Mouse (Mus musculus) left cerebral cortex, adult 2 months (tissue): Measurements from ENCODE around the gene Fcnb. TPM values are rescaled to one million over a fixed set of nuclear protein-coding genes. Genes with fewer than 3 reads are reported as not detected.
A peak's percentile ranks its signal among the peaks of the same experiment; 100 is the strongest.

ENCODE experiments used
- DNase-seq, 2 experiments: peaks; one replicate each; pipeline ENCODE4 v3.0.0; 2021 to 2022; ENCODE audit warnings: low spot score in 2 of 2, mixed read lengths in 1 of 2; ENCODE audit errors: extremely low spot score in 1 of 2
- H3K27ac ChIP-seq: fragments of 200-600 bp; 2 replicates; pipeline ENCODE4 v1.8.1; 2022
- H3K4me3 ChIP-seq: fragments of 200-600 bp; 2 replicates; pipeline ENCODE4 v1.8.1; 2022
- CTCF ChIP-seq: fragments of 200-600 bp; IDR thresholded peaks from 2 replicates; pipeline ENCODE4 v1.8.1; 2022; ENCODE audit warnings: antibody characterized with exemption, mild to moderate bottlenecking, moderate library complexity
- intact Hi-C: fragments of 180-260 bp; cut with DNase I; formaldehyde crosslinking; loops from one replicate; pipeline ENCODE4 v1.15.1; 2025
- long read RNA-seq, 2 experiments: library from polyadenylated mRNA; stranded (forward); transcript quantifications; one replicate each; pipeline ENCODE4 v2.0.0; 2021; ENCODE audit warnings: borderline mapping rate in 2 of 2
- total RNA-seq, 2 experiments: library from RNA; stranded (reverse); gene quantifications; 2 replicates each; pipeline ENCODE4 v1.2.3; 2021

Fcnb gene
- not detected for total RNA-seq
- long read RNA-seq, experiment 1: 0 reads
- long read RNA-seq, experiment 2: 0 reads

DNA sequence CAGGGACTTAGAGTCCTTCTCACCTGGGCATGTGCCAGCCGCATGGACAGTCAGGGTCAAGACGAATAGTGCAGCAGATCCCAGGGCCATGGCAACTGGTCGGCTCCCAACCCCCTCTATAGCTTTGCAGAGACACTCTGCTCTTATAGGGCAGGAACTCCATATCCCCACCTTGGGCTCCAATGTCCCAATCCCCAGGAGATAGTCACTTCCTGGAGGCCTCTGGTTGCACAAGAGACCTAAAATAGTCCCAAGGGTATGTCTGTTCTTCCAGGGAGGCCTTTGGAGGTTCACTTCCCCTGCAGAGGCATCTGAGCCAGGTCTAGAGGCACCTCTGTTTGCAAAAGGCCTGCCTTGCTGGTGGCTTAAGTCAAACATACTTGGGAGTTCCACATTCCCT lies at the start of gene Fcnb:
Gene Fcnb, minus strand, starts transcription at position 118 of the 400 bp plus-strand sequence.
- TF ChIP-seq CTCF: no peak
- H3K27ac ChIP-seq: no peak within 1 kb of the TSS
- no peak for DNase-seq
- intact Hi-C loops: no loop called here
- no peak within 1 kb of the TSS for H3K4me3 ChIP-seq

DNA sequence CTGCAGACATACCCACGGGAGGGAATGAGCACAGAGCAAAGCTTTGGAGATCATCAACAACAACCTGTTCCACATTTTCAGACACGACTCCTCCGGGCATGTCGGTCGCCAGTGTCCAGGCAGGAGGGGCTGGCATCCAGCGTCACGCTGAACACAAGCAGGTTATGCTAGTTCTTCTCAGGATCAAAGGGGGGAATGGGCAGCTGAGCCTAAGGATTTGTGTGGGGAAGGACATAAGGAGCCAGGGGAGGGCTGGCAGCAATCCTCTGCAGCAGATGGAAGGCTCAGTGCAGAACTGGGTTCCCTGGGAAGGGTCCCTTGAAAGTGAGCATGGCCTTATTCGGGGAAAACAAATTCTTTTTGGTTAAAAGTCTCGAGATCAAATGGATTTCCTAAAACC lies 49.1 kb upstream of the Fcnb start:
- Histone ChIP-seq H3K27ac (no peak overlapping the region), H3K4me3 (no peak overlapping the region)
- no peak for DNase-seq
- intact Hi-C loops: no loop called here
- no peak for TF ChIP-seq CTCF

DNA sequence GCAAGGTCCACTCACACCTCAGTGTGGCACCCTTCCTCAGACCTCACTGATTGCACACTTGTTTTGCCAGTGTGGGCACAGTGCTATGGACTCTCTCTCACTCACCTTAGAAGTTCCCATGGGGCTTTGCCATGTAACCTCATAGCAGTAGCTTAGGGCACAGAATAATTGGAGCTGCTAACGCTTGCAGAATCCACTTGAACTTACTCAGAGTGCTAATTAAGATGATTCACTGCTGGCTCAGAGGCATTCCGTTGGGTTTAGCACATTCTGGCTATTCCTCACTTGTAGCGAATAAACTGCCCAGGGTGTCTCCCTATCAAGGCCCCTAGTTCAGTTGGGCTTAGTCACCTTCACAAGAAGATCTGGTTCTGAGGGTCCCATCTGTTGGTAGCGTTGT lies 47.4 kb upstream of the Fcnb start:
- no peak for TF ChIP-seq CTCF
- intact Hi-C loops: no loop called here
- no peak for DNase-seq
- H3K4me3 ChIP-seq: no peak overlapping the region
- H3K27ac ChIP-seq: no peak overlapping the region

DNA sequence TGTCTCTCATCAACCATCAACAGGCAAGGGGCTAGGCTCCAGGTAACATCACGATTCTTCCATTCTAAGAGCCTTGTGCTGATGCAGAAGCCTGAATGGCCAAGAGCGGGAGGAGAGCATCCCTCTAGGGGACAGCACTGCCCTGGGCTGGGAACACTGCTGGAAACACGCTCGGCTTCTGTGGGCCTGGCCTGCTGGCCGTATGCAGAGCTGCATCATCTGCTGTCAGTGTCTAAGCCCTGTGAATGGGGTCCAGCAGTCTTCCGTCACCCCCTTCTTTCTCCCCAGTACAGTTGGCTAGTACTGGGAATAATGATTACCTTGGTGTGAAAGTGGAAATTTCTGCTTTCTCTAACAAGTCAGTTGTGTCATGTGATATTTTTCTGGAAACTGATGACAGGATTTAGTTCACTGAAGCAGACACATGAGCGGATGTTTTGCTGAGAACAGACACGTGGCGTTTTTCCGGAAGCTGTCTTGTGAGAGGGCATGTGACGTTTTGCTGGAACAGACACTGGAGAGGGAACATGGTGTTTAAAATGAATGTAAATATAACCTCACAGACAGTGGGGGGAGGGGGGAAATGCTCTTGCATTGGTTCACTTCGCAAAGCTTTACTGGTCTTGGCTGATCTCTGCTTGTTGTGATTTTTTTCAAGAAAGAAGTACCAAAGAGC lies 42.2 kb upstream of the Fcnb start:
- Histone ChIP-seq H3K4me3 (no peak overlapping the region), H3K27ac (no peak overlapping the region)
- TF ChIP-seq CTCF: no peak; the same call in 1 of the 2 replicates
- intact Hi-C loops: no loop called here
- no peak for DNase-seq

DNA sequence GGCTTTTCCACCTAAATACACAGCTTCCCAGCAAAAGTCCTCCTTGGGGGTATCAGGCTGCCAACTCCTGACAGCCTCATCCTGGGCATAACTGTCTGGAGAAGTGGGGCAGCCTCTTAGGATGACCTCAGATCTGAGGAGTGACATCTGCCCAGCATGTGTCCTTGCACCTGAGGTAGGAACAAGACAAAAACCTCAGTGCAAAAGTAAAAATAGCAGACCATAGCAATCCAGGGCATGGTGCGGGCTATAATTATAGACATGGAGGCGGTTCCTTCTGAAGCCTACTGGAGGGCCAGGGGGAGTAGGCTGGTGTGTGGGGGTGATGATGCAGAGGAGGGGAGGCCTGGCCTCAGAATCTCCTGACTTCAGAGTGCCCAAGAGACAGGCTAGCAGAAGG lies 39.2 kb upstream of the Fcnb start:
- no peak for TF ChIP-seq CTCF
- no peak overlapping the region for H3K4me3 ChIP-seq
- intact Hi-C loops: loop anchor here (2.0 to 5.0 kb wide), 2 partner anchors 55 to 68 kb away; partner anchors contain the start of gene Olfm1
- peak overlapping the region; percentile 67 for H3K27ac ChIP-seq
- peak in 1 of 2 experiments; percentile 28 for DNase-seq

DNA sequence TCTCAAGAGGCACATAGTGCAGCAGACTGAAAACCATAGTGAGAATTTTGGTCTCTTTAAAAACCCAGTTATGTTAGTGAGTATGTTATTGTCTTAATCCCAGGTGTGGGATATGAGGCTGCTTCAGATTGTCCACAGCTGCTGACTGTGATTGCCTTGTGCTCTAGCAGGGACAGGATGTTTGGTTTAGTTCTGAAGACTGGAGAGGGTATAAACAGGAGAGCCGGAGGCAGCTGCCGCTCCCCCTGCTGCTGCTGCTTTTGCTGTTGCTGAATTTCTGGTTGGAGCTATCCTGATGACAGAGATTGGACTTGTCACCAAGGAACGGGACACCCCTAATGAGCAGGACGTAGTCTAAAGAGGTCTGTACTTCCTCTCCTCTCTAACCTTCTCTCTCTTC lies 36.6 kb upstream of the Fcnb start:
- Histone ChIP-seq H3K27ac (no peak overlapping the region), H3K4me3 (no peak overlapping the region)
- no peak for TF ChIP-seq CTCF
- DNase-seq: no peak
- intact Hi-C loops: loop anchor here (5.0 kb wide), 1 partner anchor 71 kb away; the partner anchor contains the start of gene Olfm1

DNA sequence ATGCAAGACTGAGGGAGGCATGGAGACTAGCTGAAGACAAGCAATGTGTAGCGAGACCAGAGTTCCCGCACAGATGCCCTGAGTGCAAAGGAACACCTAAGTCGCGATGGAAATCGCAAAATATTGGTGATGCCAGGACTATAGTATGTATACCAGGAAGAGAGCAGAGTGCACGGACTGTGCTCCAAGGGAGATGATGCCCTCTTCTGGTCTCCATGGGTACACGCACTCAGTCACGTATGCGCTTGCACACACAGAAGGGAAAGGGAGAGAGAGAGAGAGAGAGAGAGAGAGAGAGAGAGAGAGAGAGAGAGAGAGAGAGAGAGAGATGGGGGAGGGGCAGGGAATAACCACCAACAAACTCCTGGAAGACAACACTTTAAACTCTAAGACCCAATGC lies 35.7 kb upstream of the Fcnb start:
- no peak overlapping the region for H3K27ac ChIP-seq
- intact Hi-C loops: loop anchor here (5.0 kb wide), 1 partner anchor 72 kb away; the partner anchor contains the start of gene Olfm1

DNA sequence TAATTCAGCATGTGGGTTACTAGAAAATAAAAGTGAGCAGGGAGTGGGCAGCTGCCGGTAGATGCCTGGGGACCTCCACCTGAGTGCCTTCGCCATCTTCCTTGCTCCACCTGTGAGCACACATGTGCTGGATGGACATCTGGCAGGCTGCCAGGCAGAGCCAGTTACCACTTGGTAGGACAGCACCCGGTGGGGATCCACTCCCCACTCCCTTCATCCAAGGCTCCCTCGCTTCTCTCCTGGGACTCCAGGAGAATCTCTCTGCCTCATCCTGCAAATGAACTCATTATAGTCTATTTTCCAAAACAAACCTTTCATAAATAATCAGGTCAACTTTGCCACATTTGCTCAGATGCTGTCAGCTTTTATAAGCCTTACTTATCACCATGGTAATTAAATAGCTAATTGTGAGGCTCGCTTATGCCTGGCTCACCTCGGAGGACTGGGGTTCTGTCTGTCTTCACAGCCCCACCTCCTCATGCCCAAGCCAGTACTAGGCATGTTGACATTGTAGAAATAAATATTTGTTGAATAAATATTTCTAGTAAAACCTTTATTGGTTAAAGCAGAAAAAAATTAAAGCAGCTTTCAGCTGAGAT lies 33.9 kb upstream of the Fcnb start:
- intact Hi-C loops: no loop called here
- no peak for DNase-seq
- no peak for TF ChIP-seq CTCF
- H3K27ac ChIP-seq: no peak overlapping the region
- no peak overlapping the region for H3K4me3 ChIP-seq

More for the DNA sequence above, 35.7 kb upstream of the Fcnb start:
- no peak for TF ChIP-seq CTCF
- DNase-seq: no peak
- H3K4me3 ChIP-seq: no peak overlapping the region

DNA sequence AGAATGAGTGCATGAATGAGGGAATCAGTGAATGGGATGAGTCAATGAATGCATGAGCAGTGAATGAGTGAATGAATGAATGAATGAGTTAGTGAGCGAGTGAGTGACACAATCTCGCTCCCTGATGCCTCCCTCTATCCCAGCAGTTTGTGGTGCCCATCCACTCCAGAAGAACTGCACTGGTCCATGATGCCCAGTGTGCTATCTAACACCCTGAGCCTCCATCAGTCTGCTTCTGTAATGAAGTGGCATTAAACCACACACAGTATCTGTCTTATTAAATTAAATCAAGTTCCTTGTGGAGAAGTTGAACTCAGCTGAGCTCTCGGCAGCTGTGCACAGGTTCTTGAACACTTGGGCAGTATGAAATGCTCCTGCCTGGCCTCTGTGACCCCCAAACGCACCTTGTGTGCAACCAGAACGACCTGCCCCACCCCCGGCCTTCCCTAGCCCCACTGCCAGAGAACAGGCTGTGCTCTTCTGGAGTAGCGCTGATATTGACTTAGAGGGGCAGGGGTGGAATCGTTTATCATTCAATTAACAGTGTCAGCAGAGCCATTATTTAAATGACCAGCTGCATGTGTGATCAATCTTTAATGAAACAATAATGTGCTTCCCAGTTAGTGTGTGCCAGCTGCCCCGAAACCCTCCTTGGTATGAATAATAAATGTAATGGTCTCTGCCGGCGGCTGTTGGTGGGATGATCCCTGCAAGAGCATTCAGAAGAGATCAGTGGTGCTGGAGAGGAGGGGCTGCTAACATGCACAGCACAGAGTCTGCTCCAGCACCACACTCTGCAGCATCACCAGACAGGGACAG lies 33.0 kb upstream of the Fcnb start:
- Histone ChIP-seq H3K4me3 (no peak overlapping the region), H3K27ac (no peak overlapping the region)
- no peak for TF ChIP-seq CTCF
- DNase-seq: no peak
- intact Hi-C loops: no loop called here

DNA sequence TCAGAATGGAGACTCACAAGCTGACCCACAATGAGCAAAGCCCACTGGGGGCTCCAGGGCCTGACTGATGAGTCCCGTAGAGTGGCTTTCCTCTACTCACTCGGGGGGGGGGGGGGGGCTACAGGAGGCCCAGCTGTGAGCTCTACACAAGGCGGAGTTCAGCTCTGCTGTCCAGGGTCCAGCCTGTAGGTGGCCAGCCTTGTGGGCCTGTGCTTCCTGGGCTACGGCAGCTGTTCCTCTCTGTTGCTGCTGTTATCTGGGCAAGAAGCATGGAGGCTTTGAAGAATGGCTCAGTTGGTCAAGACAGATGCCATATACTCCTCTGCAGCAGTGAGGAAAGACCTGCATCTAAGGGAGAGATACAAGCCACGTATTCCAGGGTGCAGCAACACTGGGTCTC lies 24.1 kb upstream of the Fcnb start:
- Histone ChIP-seq H3K27ac (no peak overlapping the region), H3K4me3 (no peak overlapping the region)
- DNase-seq: no peak
- no peak for TF ChIP-seq CTCF
- intact Hi-C loops: no loop called here

DNA sequence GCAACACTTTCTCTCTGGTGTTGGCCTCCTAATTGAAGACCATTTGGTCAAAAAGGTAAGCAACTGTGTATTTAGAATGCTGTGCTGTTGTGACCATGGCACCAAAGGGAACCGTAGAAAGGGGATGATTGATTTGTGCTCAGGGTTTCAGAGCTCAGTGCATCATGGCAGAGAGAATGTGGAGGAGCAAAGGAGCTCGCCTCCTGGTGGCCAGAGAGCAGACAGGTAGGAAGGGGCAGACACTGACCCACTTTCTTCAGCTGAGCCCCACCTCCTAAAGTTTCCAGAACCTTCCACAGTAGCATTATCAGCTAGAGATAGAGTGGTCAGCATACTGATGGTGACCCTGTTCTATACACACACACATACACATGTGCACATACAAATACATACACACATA lies 21.3 kb upstream of the Fcnb start:
- peak; percentile 12 for TF ChIP-seq CTCF
- no peak for DNase-seq
- Histone ChIP-seq H3K27ac (no peak overlapping the region), H3K4me3 (no peak overlapping the region)
- intact Hi-C loops: no loop called here

DNA sequence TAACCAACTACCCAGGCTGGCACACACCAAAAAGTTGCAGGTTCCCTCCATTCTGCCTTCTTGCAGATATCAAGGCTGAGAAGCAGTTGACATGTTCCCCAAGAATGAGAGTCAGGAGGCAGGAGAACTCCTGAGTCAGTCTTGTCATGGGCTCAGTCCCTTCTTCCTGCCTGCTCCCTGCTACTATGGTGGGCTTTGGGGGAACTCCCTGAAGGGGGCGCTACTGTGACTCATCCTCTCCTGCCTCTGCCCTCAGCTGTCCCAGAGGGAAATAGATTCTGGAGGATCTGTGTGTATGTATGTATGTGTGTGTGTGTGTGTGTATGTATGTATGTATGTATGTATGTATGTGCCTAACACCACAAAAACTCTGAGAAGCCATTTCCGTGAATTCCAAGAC lies 19.0 kb upstream of the Fcnb start:
- intact Hi-C loops: no loop called here

More for the DNA sequence above, 19.0 kb upstream of the Fcnb start:
- no peak for DNase-seq
- Histone ChIP-seq H3K4me3 (no peak overlapping the region), H3K27ac (no peak overlapping the region)
- no peak; the same call in 1 of the 2 replicates for TF ChIP-seq CTCF
